Mouse (Mus musculus) stomach, postnatal 0 days (tissue): ENCODE measurements around the gene Entpd2. TPM values are rescaled to one million over a fixed set of nuclear protein-coding genes. Genes with fewer than 3 reads are reported as not detected.
A peak's percentile ranks its signal among the peaks of the same experiment; 100 is the strongest.

Experiments
- ATAC-seq: fragments of 200-750 bp; cut with Nextera tagmentation; 2 replicates; pipeline ENCODE4 v1.8.0; 2017; ENCODE audit not compliant: low FRiP score, low TSS enrichment
- DNase-seq: peaks from one replicate; pipeline ENCODE4 v3.0.0-alpha.2; 2016; ENCODE audit warnings: low spot score
- H3K27ac ChIP-seq: fragments of 300-500 bp; sonication (generic); replicated peaks from 2 replicates; pipeline ENCODE4 v1.5.1; 2014; ENCODE audit warnings: mild to moderate bottlenecking, control low read depth
- H3K27me3 ChIP-seq: fragments of 300-500 bp; sonication (generic); 2 replicates; pipeline ENCODE4 v1.6.1; 2014; ENCODE audit warnings: low read length; ENCODE audit not compliant: control insufficient read depth, insufficient read depth
- H3K36me3 ChIP-seq: fragments of 300-500 bp; sonication (generic); 2 replicates; pipeline ENCODE4 v1.6.1; 2014; ENCODE audit warnings: low read length, mixed read lengths; ENCODE audit not compliant: control insufficient read depth, insufficient read depth
- H3K4me1 ChIP-seq: fragments of 300-500 bp; sonication (generic); replicated peaks from 2 replicates; pipeline ENCODE4 v1.6.1; 2014; ENCODE audit warnings: antibody characterized with exemption; ENCODE audit not compliant: control insufficient read depth, insufficient read depth
- H3K4me2 ChIP-seq: fragments of 300-500 bp; sonication (generic); replicated peaks from 2 replicates; pipeline ENCODE4 v1.6.1; 2014; ENCODE audit warnings: low read depth, mild to moderate bottlenecking, control low read depth, moderate library complexity
- H3K4me3 ChIP-seq: fragments of 300-500 bp; sonication (generic); 2 replicates; pipeline ENCODE4 v1.5.1; 2014; ENCODE audit warnings: low read depth, low read length, control low read depth
- H3K9ac ChIP-seq: fragments of 300-500 bp; sonication (generic); 2 replicates; pipeline ENCODE4 v1.6.1; 2014; ENCODE audit warnings: mild to moderate bottlenecking, low read length, control low read depth, mixed read lengths
- H3K9me3 ChIP-seq: fragments of 300-500 bp; sonication (generic); 2 replicates; pipeline ENCODE4 v1.6.1; 2016; ENCODE audit warnings: low read length; ENCODE audit not compliant: control insufficient read depth
- CTCF ChIP-seq: IDR thresholded peaks from 2 replicates; pipeline ENCODE4 v1.5.1; 2016; ENCODE audit warnings: antibody characterized with exemption, low read depth, mild to moderate bottlenecking, moderate library complexity
- EP300 ChIP-seq: optimal IDR thresholded peaks from 2 replicates; pipeline ENCODE3; 2016; ENCODE audit warnings: antibody characterized with exemption
- WGBS: fragments of 180-500 bp; shearing (Covaris S2); extraction: QIAGEN DNeasy Blood & Tissue Kit; methylation state at CpG from one replicate; pipeline ENCODE4 v1.1.7; 2014; 5-methylcytosine and 5-hydroxymethylcytosine counted together
- polyA plus RNA-seq: library from polyadenylated mRNA; unstranded; fragments of >200 nt; fragmentation: Nextera tagmentation; extraction: Ambion mirVana; gene quantifications from 2 replicates; pipeline ENCODE4 v1.2.1, GENCODE M21; 2015

The Entpd2 gene
- polyA plus RNA-seq, 1 experiment from 2014 or later = 21.2 TPM

GRCm38 (mm10) chr2:25364761-25365090 is 30.9 kb upstream of the Entpd2 start:
- H3K36me3 ChIP-seq = peaks cover 3% of the 10 kb centered on the region; the same call in 1 of the 2 replicates
- peak overlapping the region; percentile 78; the same call in 1 of the 2 replicates for H3K27ac ChIP-seq
- TF ChIP-seq EP300 (no peak), CTCF (no peak)
- H3K9me3 ChIP-seq = no peaks in the 10 kb centered on the region
- peak overlapping the region; percentile 73; the same call in 1 of the 2 replicates for H3K9ac ChIP-seq
- peaks cover 3% of the 10 kb centered on the region; the same call in 1 of the 2 replicates for H3K4me1 ChIP-seq
- WGBS = 48% methylated on average over 9 of the region's 9 CpGs
- H3K4me3 ChIP-seq = peak overlapping the region; percentile 68
- ATAC-seq (peak; percentile 1; the same call in 1 of the 2 replicates), DNase-seq (no peak)
- H3K27me3 ChIP-seq = no peaks in the 10 kb centered on the region
- peak overlapping the region; percentile 95 for H3K4me2 ChIP-seq

DNA sequence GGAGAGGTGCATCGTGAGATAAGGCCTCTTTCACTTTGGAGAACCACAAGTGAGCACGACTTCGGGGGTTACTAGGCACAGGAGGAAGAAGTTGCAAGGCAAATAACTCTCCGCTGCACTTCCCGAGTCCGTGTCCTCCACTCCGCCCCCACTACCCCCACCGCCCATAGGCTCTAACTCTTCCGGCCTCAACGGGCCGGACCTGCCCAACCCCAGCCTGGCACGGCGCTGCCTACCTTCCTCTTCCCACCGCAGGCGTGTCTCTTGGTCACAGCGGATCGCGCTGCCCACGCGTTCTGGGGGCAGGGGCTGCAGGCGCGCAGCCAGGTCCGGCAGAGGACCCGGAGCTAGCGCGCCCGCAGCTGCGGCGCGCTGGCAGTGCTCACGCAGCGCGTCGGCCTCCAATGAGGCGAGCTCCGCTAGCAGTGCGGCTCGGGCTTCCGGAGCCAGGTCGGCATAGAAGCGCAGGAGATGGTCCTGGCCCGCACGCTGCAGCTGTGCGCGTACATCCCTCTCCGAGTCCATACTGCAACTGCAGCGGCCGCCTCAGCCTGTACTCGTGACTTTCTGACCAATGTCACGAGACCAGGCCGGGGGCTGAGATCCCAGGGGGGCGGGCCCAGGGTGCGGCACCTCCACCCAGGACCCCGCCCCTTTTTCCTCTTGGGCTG is 30.4 kb upstream of the Entpd2 start, which contains the start of gene Uap1l1:
TSS of gene Uap1l1 (minus strand) at position 592 of the 671 bp plus-strand sequence.
- peak within 1 kb of the TSS; percentile 73 for H3K9ac ChIP-seq
- DNase-seq = peak; percentile 89
- TF ChIP-seq EP300 = no peak
- no peak for TF ChIP-seq CTCF
- H3K4me3 ChIP-seq = peak within 1 kb of the TSS; percentile 68
- no peaks in the 10 kb centered on the region for H3K9me3 ChIP-seq
- no peaks in the 10 kb centered on the region for H3K27me3 ChIP-seq
- H3K4me2 ChIP-seq = peak within 1 kb of the TSS; percentile 95
- peaks cover 3% of the 10 kb centered on the region; the same call in 1 of the 2 replicates for H3K4me1 ChIP-seq
- peak; percentile 75 for ATAC-seq
- under 1% methylated on average over 54 of the region's 54 CpGs for WGBS
- peak within 1 kb of the TSS; percentile 78 for H3K27ac ChIP-seq
- H3K36me3 ChIP-seq = peaks cover 3% of the 10 kb centered on the region; the same call in 1 of the 2 replicates

- TF ChIP-seq CTCF (no peak), EP300 (no peak)
- no peak for ATAC-seq
Observed at GRCm38 (mm10) chr2:25369996-25370395, 25.7 kb upstream of the Entpd2 start.

GRCm38 (mm10) chr2:25371764-25372643 is 23.7 kb upstream of the Entpd2 start, which contains the start of gene Sapcd2:
Gene Sapcd2, plus strand, starts transcription at chr2:25372321.
- WGBS = under 1% methylated on average over 65 of the region's 65 CpGs
- DNase-seq = peak; percentile 90

More at GRCm38 (mm10) chr2:25369996-25370395, 25.7 kb upstream of the Entpd2 start:
- no peaks in the 10 kb centered on the region for H3K27me3 ChIP-seq
- H3K27ac ChIP-seq = no peak overlapping the region
- no peak overlapping the region for H3K4me2 ChIP-seq
- H3K4me3 ChIP-seq = no peak overlapping the region
- H3K9ac ChIP-seq = no peak overlapping the region
- DNase-seq = no peak
- no peaks in the 10 kb centered on the region for H3K36me3 ChIP-seq
- no peaks in the 10 kb centered on the region for H3K9me3 ChIP-seq
- 84% methylated on average over 3 of the region's 3 CpGs for WGBS
- peaks cover 11% of the 10 kb centered on the region for H3K4me1 ChIP-seq

DNA sequence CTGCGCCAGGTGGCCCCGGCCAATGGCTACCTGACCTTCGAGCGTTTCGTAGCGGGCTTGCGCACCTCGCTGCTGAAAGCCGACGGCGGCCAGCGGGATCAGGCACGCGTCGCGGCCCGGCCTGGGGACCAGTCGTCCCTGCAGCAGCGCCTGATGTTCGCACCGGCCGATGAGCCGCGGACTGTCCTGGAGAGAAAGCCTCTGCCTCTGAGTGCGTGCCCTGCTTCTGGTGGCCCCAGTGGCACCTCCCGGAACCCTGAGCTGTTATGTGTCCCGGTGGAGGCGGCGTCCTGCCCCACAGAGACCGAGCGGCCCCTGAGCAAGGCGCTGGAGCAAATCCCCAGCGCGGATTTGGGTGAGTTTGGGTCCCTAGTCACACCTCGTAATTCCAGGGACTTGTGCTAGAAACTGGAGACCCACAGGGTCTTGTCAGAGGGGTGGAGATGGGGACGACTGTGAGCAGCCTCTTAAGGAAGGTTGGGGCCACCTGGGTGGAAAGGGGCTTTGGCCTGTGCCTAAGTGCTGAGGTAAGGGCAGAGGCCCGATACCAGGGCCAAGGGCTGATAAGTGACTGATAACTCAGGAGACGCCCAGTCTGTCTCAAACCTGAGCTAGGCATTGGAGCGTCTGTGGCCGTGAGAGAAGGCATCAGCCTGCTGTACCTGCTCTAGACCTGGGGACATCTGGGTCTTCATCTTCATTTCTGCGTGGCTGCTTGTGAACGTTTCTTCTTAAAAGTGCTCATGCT is 22.9 kb upstream of the Entpd2 start:
- H3K36me3 ChIP-seq = no peaks in the 10 kb centered on the region
- TF ChIP-seq EP300 (no peak), CTCF (no peak)
- WGBS = 2% methylated on average over 42 of the region's 42 CpGs
- H3K27ac ChIP-seq = 0 out of 2 replicates have a peak overlapping the region, but pooled peaks have one; percentile 24
- DNase-seq (no peak), ATAC-seq (no peak)
- H3K4me1 ChIP-seq = peaks cover 11% of the 10 kb centered on the region
- peak overlapping the region; percentile 66 for H3K4me3 ChIP-seq
- H3K4me2 ChIP-seq = peak overlapping the region; percentile 99
- no peaks in the 10 kb centered on the region for H3K27me3 ChIP-seq
- peak overlapping the region; percentile 64 for H3K9ac ChIP-seq
- H3K9me3 ChIP-seq = no peaks in the 10 kb centered on the region

More at GRCm38 (mm10) chr2:25371764-25372643, 23.7 kb upstream of the Entpd2 start, which contains the start of gene Sapcd2:
- H3K4me1 ChIP-seq = peaks cover 11% of the 10 kb centered on the region
- H3K9ac ChIP-seq = peak within 1 kb of the TSS; percentile 64
- peak; percentile 83 for ATAC-seq
- no peaks in the 10 kb centered on the region for H3K9me3 ChIP-seq
- H3K4me3 ChIP-seq = peak within 1 kb of the TSS; percentile 66
- peak within 1 kb of the TSS; percentile 35; the same call in 1 of the 2 replicates for H3K27ac ChIP-seq
- TF ChIP-seq EP300 = no peak
- no peak for TF ChIP-seq CTCF
- H3K27me3 ChIP-seq = no peaks in the 10 kb centered on the region
- peak within 1 kb of the TSS; percentile 99 for H3K4me2 ChIP-seq
- no peaks in the 10 kb centered on the region for H3K36me3 ChIP-seq
